Mouse (Mus musculus): Measurements from ENCODE around the gene Aldh2. TPM values are rescaled to one million over a fixed set of nuclear protein-coding genes. Genes with fewer than 3 reads are reported as not detected.
"Not testable (repeated sequence)": the region's sequence is repeated elsewhere in the genome, so short reads cannot be mapped to it uniquely, and the experiment has no call there.

Gene Aldh2
- polyA plus RNA-seq, 1 experiment from 2014 or later = 53.7 TPM

GRCm38 (mm10) chr5:121536921-121537555 is 56.6 kb downstream of the Aldh2 start:
- Histone ChIP-seq H3K27me3 (ENCODE audit: control insufficient read depth, insufficient read depth, low read length) (no peaks in the 10 kb centered on the region), H3K9me3 (ENCODE audit: control insufficient read depth, low read length) (no peaks in the 10 kb centered on the region), H3K4me3 (ENCODE audit: low read depth, low read length) (no peak overlapping the region), H3K36me3 (ENCODE audit: control insufficient read depth, insufficient read depth, low read length) (peaks cover 15% of the 10 kb centered on the region), H3K4me2 (ENCODE audit: low read depth, low read length, severe bottlenecking) (no peak overlapping the region), H3K27ac (ENCODE audit: low read depth, low read length) (no peak overlapping the region), H3K9ac (ENCODE audit: low read length) (no peak overlapping the region), H3K4me1 (replicated peaks; ENCODE audit: control insufficient read depth, insufficient read depth, low read length) (0 out of 2 replicates have a peak, but pooled peaks cover 1% of the 10 kb centered on the region)
- 49% methylated on average over 7 of the region's 7 CpGs for WGBS
- ATAC-seq (replicated peaks; ENCODE audit: low FRiP score) (no peak), DNase-seq (ENCODE audit: low spot score) (no peak)

- H3K36me3 ChIP-seq (ENCODE audit: control insufficient read depth, insufficient read depth, low read length) = peaks cover 15% of the 10 kb centered on the region
- no peak overlapping the region for H3K4me2 ChIP-seq (ENCODE audit: low read depth, low read length, severe bottlenecking)
- H3K27me3 ChIP-seq (ENCODE audit: control insufficient read depth, insufficient read depth, low read length) = no peaks in the 10 kb centered on the region
- no peak for ATAC-seq (replicated peaks; ENCODE audit: low FRiP score)
- no peak overlapping the region for H3K27ac ChIP-seq (ENCODE audit: low read depth, low read length)
- no peak overlapping the region for H3K4me3 ChIP-seq (ENCODE audit: low read depth, low read length)
- H3K4me1 ChIP-seq (replicated peaks; ENCODE audit: control insufficient read depth, insufficient read depth, low read length) = 0 out of 2 replicates have a peak, but pooled peaks cover 1% of the 10 kb centered on the region
- no peak overlapping the region for H3K9ac ChIP-seq (ENCODE audit: low read length)
- DNase-seq (ENCODE audit: low spot score) = no peak
- 93% methylated on average over 3 of the region's 3 CpGs for WGBS
- no peaks in the 10 kb centered on the region for H3K9me3 ChIP-seq (ENCODE audit: control insufficient read depth, low read length)
Observed at GRCm38 (mm10) chr5:121535116-121535515, 58.5 kb downstream of the Aldh2 start.

GRCm38 (mm10) chr5:121534521-121534920 is 59.1 kb downstream of the Aldh2 start:
- Histone ChIP-seq H3K9me3 (ENCODE audit: control insufficient read depth, low read length) (no peaks in the 10 kb centered on the region), H3K4me1 (replicated peaks; ENCODE audit: control insufficient read depth, insufficient read depth, low read length) (0 out of 2 replicates have a peak, but pooled peaks cover 1% of the 10 kb centered on the region), H3K27me3 (ENCODE audit: control insufficient read depth, insufficient read depth, low read length) (no peaks in the 10 kb centered on the region), H3K4me2 (ENCODE audit: low read depth, low read length, severe bottlenecking) (no peak overlapping the region), H3K4me3 (ENCODE audit: low read depth, low read length) (no peak overlapping the region), H3K36me3 (ENCODE audit: control insufficient read depth, insufficient read depth, low read length) (peaks cover 15% of the 10 kb centered on the region), H3K27ac (ENCODE audit: low read depth, low read length) (no peak overlapping the region), H3K9ac (ENCODE audit: low read length) (no peak overlapping the region)
- DNase-seq (ENCODE audit: low spot score) (no peak), ATAC-seq (replicated peaks; ENCODE audit: low FRiP score) (no peak)
- 90% methylated on average over 5 of the region's 5 CpGs for WGBS

- no peak for ATAC-seq (replicated peaks; ENCODE audit: low FRiP score)
- H3K4me2 ChIP-seq (ENCODE audit: low read depth, low read length, severe bottlenecking) = no peak overlapping the region
- WGBS = 91% methylated on average over 8 of the region's 8 CpGs
- H3K36me3 ChIP-seq (ENCODE audit: control insufficient read depth, insufficient read depth, low read length) = peaks cover 9% of the 10 kb centered on the region; the same call in 1 of the 2 replicates
- no peaks in the 10 kb centered on the region for H3K27me3 ChIP-seq (ENCODE audit: control insufficient read depth, insufficient read depth, low read length)
- no peaks in the 10 kb centered on the region for H3K9me3 ChIP-seq (ENCODE audit: control insufficient read depth, low read length)
- no peaks in the 10 kb centered on the region for H3K4me1 ChIP-seq (replicated peaks; ENCODE audit: control insufficient read depth, insufficient read depth, low read length)
- no peak overlapping the region for H3K9ac ChIP-seq (ENCODE audit: low read length)
- no peak overlapping the region for H3K4me3 ChIP-seq (ENCODE audit: low read depth, low read length)
- no peak for DNase-seq (ENCODE audit: low spot score)
- no peak overlapping the region for H3K27ac ChIP-seq (ENCODE audit: low read depth, low read length)
Observed at GRCm38 (mm10) chr5:121526961-121527360, 66.7 kb downstream of the Aldh2 start.

- WGBS = 93% methylated on average over 7 of the region's 7 CpGs
Observed at GRCm38 (mm10) chr5:121526526-121526925, 67.1 kb downstream of the Aldh2 start.

GRCm38 (mm10) chr5:121525774-121526450 is 67.7 kb downstream of the Aldh2 start:
- no peaks in the 10 kb centered on the region for H3K4me1 ChIP-seq (replicated peaks; ENCODE audit: control insufficient read depth, insufficient read depth, low read length)
- H3K9ac ChIP-seq (ENCODE audit: low read length) = no peak overlapping the region
- 89% methylated on average over 14 of the region's 14 CpGs for WGBS
- DNase-seq (ENCODE audit: low spot score) = no peak
- no peak overlapping the region for H3K4me3 ChIP-seq (ENCODE audit: low read depth, low read length)
- peaks cover 9% of the 10 kb centered on the region for H3K36me3 ChIP-seq (ENCODE audit: control insufficient read depth, insufficient read depth, low read length)
- H3K4me2 ChIP-seq (ENCODE audit: low read depth, low read length, severe bottlenecking) = no peak overlapping the region
- no peak for ATAC-seq (replicated peaks; ENCODE audit: low FRiP score)
- no peaks in the 10 kb centered on the region for H3K9me3 ChIP-seq (ENCODE audit: control insufficient read depth, low read length)
- H3K27ac ChIP-seq (ENCODE audit: low read depth, low read length) = no peak overlapping the region
- no peaks in the 10 kb centered on the region for H3K27me3 ChIP-seq (ENCODE audit: control insufficient read depth, insufficient read depth, low read length)

More at GRCm38 (mm10) chr5:121526526-121526925, 67.1 kb downstream of the Aldh2 start:
- Histone ChIP-seq H3K4me2 (ENCODE audit: low read depth, low read length, severe bottlenecking) (no peak overlapping the region), H3K4me3 (ENCODE audit: low read depth, low read length) (no peak overlapping the region), H3K36me3 (ENCODE audit: control insufficient read depth, insufficient read depth, low read length) (peaks cover 9% of the 10 kb centered on the region), H3K27ac (ENCODE audit: low read depth, low read length) (no peak overlapping the region), H3K9me3 (ENCODE audit: control insufficient read depth, low read length) (no peaks in the 10 kb centered on the region), H3K27me3 (ENCODE audit: control insufficient read depth, insufficient read depth, low read length) (no peaks in the 10 kb centered on the region), H3K9ac (ENCODE audit: low read length) (no peak overlapping the region), H3K4me1 (replicated peaks; ENCODE audit: control insufficient read depth, insufficient read depth, low read length) (no peaks in the 10 kb centered on the region)
- ATAC-seq (replicated peaks; ENCODE audit: low FRiP score) (no peak), DNase-seq (ENCODE audit: low spot score) (no peak)

GRCm38 (mm10) chr5:121519758-121520157 is 73.9 kb downstream of the Aldh2 start:
- not testable (repeated sequence) for H3K27me3 ChIP-seq (ENCODE audit: control insufficient read depth, insufficient read depth, low read length); H3K4me2 ChIP-seq (ENCODE audit: low read depth, low read length, severe bottlenecking); H3K9ac ChIP-seq (ENCODE audit: low read length); H3K4me3 ChIP-seq (ENCODE audit: low read depth, low read length); H3K9me3 ChIP-seq (ENCODE audit: control insufficient read depth, low read length); H3K4me1 ChIP-seq (replicated peaks; ENCODE audit: control insufficient read depth, insufficient read depth, low read length); ATAC-seq (replicated peaks; ENCODE audit: low FRiP score); DNase-seq (ENCODE audit: low spot score); H3K36me3 ChIP-seq (ENCODE audit: control insufficient read depth, insufficient read depth, low read length); H3K27ac ChIP-seq (ENCODE audit: low read depth, low read length)
- WGBS = 94% methylated on average over 11 of the region's 17 CpGs

- 94% methylated on average over 9 of the region's 9 CpGs for WGBS
- H3K9ac ChIP-seq (ENCODE audit: low read length) = no peak overlapping the region
- no peak overlapping the region for H3K4me3 ChIP-seq (ENCODE audit: low read depth, low read length)
- H3K4me2 ChIP-seq (ENCODE audit: low read depth, low read length, severe bottlenecking) = no peak overlapping the region
- H3K4me1 ChIP-seq (replicated peaks; ENCODE audit: control insufficient read depth, insufficient read depth, low read length) = no peaks in the 10 kb centered on the region
- H3K9me3 ChIP-seq (ENCODE audit: control insufficient read depth, low read length) = no peaks in the 10 kb centered on the region
- no peaks in the 10 kb centered on the region for H3K27me3 ChIP-seq (ENCODE audit: control insufficient read depth, insufficient read depth, low read length)
- no peaks in the 10 kb centered on the region; the same call in none of the 2 replicates for H3K36me3 ChIP-seq (ENCODE audit: control insufficient read depth, insufficient read depth, low read length)
- no peak for ATAC-seq (replicated peaks; ENCODE audit: low FRiP score)
- DNase-seq (ENCODE audit: low spot score) = no peak
- no peak overlapping the region for H3K27ac ChIP-seq (ENCODE audit: low read depth, low read length)
Observed at GRCm38 (mm10) chr5:121518983-121519382, 74.6 kb downstream of the Aldh2 start.

Data from forebrain, embryonic 11.5 days (tissue).